Mouse (Mus musculus) kidney, postnatal 14 days (tissue): ENCODE measurements around the gene H3f3a.

ENCODE experiments used
- DNase-seq: peaks from one replicate; pipeline ENCODE4 v3.0.0; 2022; ENCODE audit warnings: mixed read lengths

The H3f3a gene

GRCm38 (mm10) chr1:180756711-180757110 is 57.0 kb downstream of the H3f3a start:
- no peak for DNase-seq

GRCm38 (mm10) chr1:180754376-180754775 is 59.4 kb downstream of the H3f3a start:
- DNase-seq = no peak

- no peak for DNase-seq
Measured at GRCm38 (mm10) chr1:180752115-180752514, 61.6 kb downstream of the H3f3a start.
